In the genomic region with DNA sequence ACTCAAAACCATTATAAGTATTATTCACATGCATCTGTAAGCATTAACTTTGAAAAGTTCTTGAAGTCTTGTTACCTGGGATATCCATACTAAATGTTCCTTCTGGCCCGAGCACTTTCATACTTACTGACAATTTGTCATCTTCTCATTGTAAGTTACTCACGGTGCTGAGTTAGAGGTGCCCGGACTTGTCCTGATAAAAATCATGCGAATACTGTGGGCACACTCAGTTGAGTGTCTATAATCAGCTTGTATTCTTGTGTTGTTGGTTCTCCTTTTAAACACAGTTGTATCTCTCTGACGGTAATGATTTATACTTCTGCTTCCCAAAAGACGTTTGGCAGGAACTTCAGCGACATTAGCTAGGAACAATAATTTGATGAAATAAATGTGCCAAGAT, we compare ENCODE assay signal across 8 mouse cellular contexts. TPM values are rescaled to one million over a fixed set of nuclear protein-coding genes. Genes with fewer than 3 reads are reported as not detected.
DNase-seq lines count a peak whose midpoint lies in the region; ATAC-seq lines count a peak whose summit lies in the region.

No protein-coding gene starts in this region.

- no peak overlapping the region; the same call in 1 of the 2 replicates for H3K27ac ChIP-seq in hindbrain, embryonic 15.5 days (replicated peaks)
- H3K27ac ChIP-seq in midbrain, embryonic 14.5 days (replicated peaks; ENCODE audit: low read depth, low read length): no peak overlapping the region

- no peak overlapping the region for H3K9ac ChIP-seq in hindbrain, embryonic 15.5 days
- H3K9ac ChIP-seq in midbrain, embryonic 14.5 days (replicated peaks; ENCODE audit: low read length): no peak overlapping the region

- DNase-seq in kidney, adult 9 months: peak; percentile 16
- no peak for DNase-seq in kidney, postnatal 25 days
- peak; percentile 12 for DNase-seq in c-Kit-negative CD71-positive TER-119-positive erythroid progenitor cells, embryonic 14.5 days (ENCODE audit: low read depth, low spot score)
- DNase-seq in midbrain, embryonic 14.5 days: no peak
- DNase-seq in spleen, postnatal 4 days (ENCODE audit: low spot score in 2 of 2): no peak
- DNase-seq in layer of hippocampus, adult 9-10 months (ENCODE audit: low spot score): no peak
- no peak for DNase-seq in frontal cortex, postnatal 10 days (ENCODE audit: low spot score in 2 of 2)

- H3K9me3 ChIP-seq in hindbrain, embryonic 15.5 days: no peaks in the 10 kb centered on the region
- no peaks in the 10 kb centered on the region for H3K9me3 ChIP-seq in midbrain, embryonic 14.5 days (ENCODE audit: control insufficient read depth, low read length)

- H3K27me3 ChIP-seq in hindbrain, embryonic 15.5 days: no peaks in the 10 kb centered on the region
- H3K27me3 ChIP-seq in midbrain, embryonic 14.5 days (ENCODE audit: control insufficient read depth, insufficient read depth, low read length): no peaks in the 10 kb centered on the region

- peak overlapping the region; percentile 60 for H3K4me2 ChIP-seq in hindbrain, embryonic 15.5 days
- H3K4me2 ChIP-seq in midbrain, embryonic 14.5 days (ENCODE audit: low read length): peak overlapping the region; percentile 60

- peaks cover 14% of the 10 kb centered on the region for H3K4me1 ChIP-seq in hindbrain, embryonic 15.5 days (replicated peaks)
- peaks cover 7% of the 10 kb centered on the region; the same call in 1 of the 2 replicates for H3K4me1 ChIP-seq in midbrain, embryonic 14.5 days (ENCODE audit: control insufficient read depth, insufficient read depth, low read length)

- peak overlapping the region; percentile 60; the same call in 1 of the 2 replicates for H3K4me3 ChIP-seq in hindbrain, embryonic 15.5 days
- no peak overlapping the region for H3K4me3 ChIP-seq in midbrain, embryonic 14.5 days (replicated peaks; ENCODE audit: low read depth, low read length)

- WGBS in hindbrain, embryonic 15.5 days: 71% methylated on average over 7 of the region's 7 CpGs
- WGBS in midbrain, embryonic 14.5 days: 83% methylated on average over 7 of the region's 7 CpGs

- H3K36me3 ChIP-seq in hindbrain, embryonic 15.5 days: no peaks in the 10 kb centered on the region
- no peaks in the 10 kb centered on the region for H3K36me3 ChIP-seq in midbrain, embryonic 14.5 days (ENCODE audit: control insufficient read depth, insufficient read depth, low read length)

- ATAC-seq in hindbrain, embryonic 15.5 days (ENCODE audit: low FRiP score, low read depth): no peak
- ATAC-seq in midbrain, embryonic 14.5 days (ENCODE audit: low FRiP score, low TSS enrichment): no peak

RNA-seq across cellular contexts. Expression of gene 2610001J05Rik, which starts 0.8 kb away (rescaled TPM):
- 91.2 and 100 TPM in 2 replicates for polyA plus RNA-seq in hindbrain, embryonic 15.5 days (2015; fragmentation: Nextera tagmentation; extraction: Ambion mirVana)
- 61.9 and 80.6 TPM in 2 replicates for polyA plus RNA-seq in midbrain, embryonic 14.5 days (2014; fragmentation: Nextera tagmentation; extraction: Ambion mirVana)

RNA-seq across cellular contexts. Expression of gene Gpr85, which starts 32.3 kb away (rescaled TPM):
- polyA plus RNA-seq in hindbrain, embryonic 15.5 days (2015; fragmentation: Nextera tagmentation; extraction: Ambion mirVana): 98.2 and 107 TPM in 2 replicates
- 107 and 117 TPM in 2 replicates for polyA plus RNA-seq in midbrain, embryonic 14.5 days (2014; fragmentation: Nextera tagmentation; extraction: Ambion mirVana)

Comparison
In these comparisons a context has a peak if more than half of its experiments do, and no peak if none do; other contexts are left out.
1. DNase-seq: peak in kidney, adult 9 months (single experiment) and c-Kit-negative CD71-positive TER-119-positive erythroid progenitor cells, embryonic 14.5 days (single experiment); none in kidney, postnatal 25 days (0 of 2), midbrain, embryonic 14.5 days (single experiment), spleen, postnatal 4 days (0 of 2), layer of hippocampus, adult 9-10 months (single experiment) and frontal cortex, postnatal 10 days (0 of 2).